Mouse (Mus musculus) heart, embryonic 11.5 days (tissue): ENCODE results near the gene Rab3c. TPM values are rescaled to one million over a fixed set of nuclear protein-coding genes. Genes with fewer than 3 reads are reported as not detected.
A peak's percentile ranks its signal among the peaks of the same experiment; 100 is the strongest.

Experiments
- ATAC-seq: fragments of 200-750 bp; cut with Nextera tagmentation; replicated peaks from 2 replicates; pipeline ENCODE4 v1.8.0; 2017; ENCODE audit warnings: moderate library complexity; ENCODE audit not compliant: insufficient number of reproducible peaks, low FRiP score, low TSS enrichment
- H3K27ac ChIP-seq: fragments of 300-500 bp; sonication (generic); 2 replicates; pipeline ENCODE4 v1.5.1; 2014; ENCODE audit warnings: mild to moderate bottlenecking, low read depth, low read length
- H3K27me3 ChIP-seq: fragments of 300-500 bp; sonication (generic); 2 replicates; pipeline ENCODE4 v1.6.1; 2014; ENCODE audit warnings: mild to moderate bottlenecking, low read length, mixed read lengths; ENCODE audit not compliant: control insufficient read depth, insufficient read depth
- H3K36me3 ChIP-seq: fragments of 300-500 bp; sonication (generic); 2 replicates; pipeline ENCODE4 v1.6.1; 2014; ENCODE audit warnings: mild to moderate bottlenecking, low read length, moderate library complexity, mixed read lengths; ENCODE audit not compliant: control insufficient read depth, insufficient read depth
- H3K4me1 ChIP-seq: fragments of 300-500 bp; sonication (generic); 2 replicates; pipeline ENCODE4 v1.6.1; 2014; ENCODE audit warnings: low read length; ENCODE audit not compliant: control insufficient read depth, insufficient read depth
- H3K4me2 ChIP-seq: fragments of 300-500 bp; sonication (generic); 2 replicates; pipeline ENCODE4 v1.6.1; 2014; ENCODE audit warnings: mild to moderate bottlenecking, moderate library complexity
- H3K4me3 ChIP-seq: fragments of 300-500 bp; sonication (generic); 2 replicates; pipeline ENCODE4 v1.5.1; 2014; ENCODE audit warnings: low read depth, low read length
- H3K9ac ChIP-seq: fragments of 300-500 bp; sonication (generic); 2 replicates; pipeline ENCODE4 v1.6.1; 2014; ENCODE audit warnings: mild to moderate bottlenecking, low read depth, low read length, moderate library complexity
- H3K9me3 ChIP-seq: fragments of 300-500 bp; sonication (generic); replicated peaks from 2 replicates; pipeline ENCODE4 v1.6.1; 2016; ENCODE audit warnings: low read length; ENCODE audit not compliant: control insufficient read depth
- WGBS: fragments of 180-500 bp; shearing (Covaris S2); extraction: QIAGEN DNeasy Blood & Tissue Kit; methylation state at CpG from one replicate; pipeline ENCODE4 v1.1.7; 2014; ENCODE audit not compliant: insufficient replicate concordance; 5-methylcytosine and 5-hydroxymethylcytosine counted together
- polyA plus RNA-seq: library from polyadenylated mRNA; unstranded; fragments of >200 nt; fragmentation: Nextera tagmentation; extraction: Ambion mirVana; gene quantifications from 2 replicates; pipeline ENCODE4 v1.2.1, GENCODE M21; 2014

Gene Rab3c
- polyA plus RNA-seq: 0.23 and 0.24 TPM in 2 replicates

GRCm38 (mm10) chr13:110280563-110281144 lies at the start of gene Rab3c:
Gene Rab3c, minus strand, starts transcription at chr13:110280996.
- WGBS: 3% methylated on average over 20 of the region's 20 CpGs
- H3K9ac ChIP-seq: no peak within 1 kb of the TSS
- no peak for ATAC-seq

GRCm38 (mm10) chr13:110318746-110319145 lies 38.0 kb upstream of the Rab3c start:
- ATAC-seq: no peak
- 50% methylated on average over 4 of the region's 4 CpGs for WGBS
- Histone ChIP-seq H3K4me2 (no peak overlapping the region), H3K27me3 (no peaks in the 10 kb centered on the region), H3K27ac (no peak overlapping the region), H3K4me3 (no peak overlapping the region), H3K4me1 (no peaks in the 10 kb centered on the region), H3K9me3 (no peaks in the 10 kb centered on the region), H3K36me3 (no peaks in the 10 kb centered on the region), H3K9ac (no peak overlapping the region)

More at GRCm38 (mm10) chr13:110280563-110281144, at the start of gene Rab3c:
- H3K36me3 ChIP-seq: no peaks in the 10 kb centered on the region
- no peaks in the 10 kb centered on the region for H3K9me3 ChIP-seq
- H3K4me2 ChIP-seq: peak within 1 kb of the TSS; percentile 67
- H3K4me3 ChIP-seq: peak within 1 kb of the TSS; percentile 35
- H3K27me3 ChIP-seq: no peaks in the 10 kb centered on the region; the same call in 1 of the 2 replicates
- H3K4me1 ChIP-seq: 0 out of 2 replicates have a peak, but pooled peaks cover 3% of the 10 kb centered on the region
- no peak within 1 kb of the TSS for H3K27ac ChIP-seq

- no peak for ATAC-seq
- H3K4me2 ChIP-seq: no peak overlapping the region
- no peak overlapping the region for H3K9ac ChIP-seq
- H3K9me3 ChIP-seq: no peaks in the 10 kb centered on the region
- no peak overlapping the region for H3K4me3 ChIP-seq
- WGBS: 80% methylated on average over 5 of the region's 5 CpGs
- H3K27ac ChIP-seq: no peak overlapping the region
- H3K4me1 ChIP-seq: no peaks in the 10 kb centered on the region
- H3K36me3 ChIP-seq: no peaks in the 10 kb centered on the region
- H3K27me3 ChIP-seq: no peaks in the 10 kb centered on the region
Measured at GRCm38 (mm10) chr13:110307188-110307587, 26.4 kb upstream of the Rab3c start.

- H3K4me3 ChIP-seq: no peak overlapping the region
- no peak for ATAC-seq
- H3K9me3 ChIP-seq: no peaks in the 10 kb centered on the region
- no peak overlapping the region for H3K4me2 ChIP-seq
- H3K27ac ChIP-seq: no peak overlapping the region
- no peaks in the 10 kb centered on the region for H3K36me3 ChIP-seq
- H3K27me3 ChIP-seq: no peaks in the 10 kb centered on the region
- no peaks in the 10 kb centered on the region for H3K4me1 ChIP-seq
- H3K9ac ChIP-seq: no peak overlapping the region
- whole genome bisulfite sequencing: 33% methylated on average over 4 of the region's 4 CpGs
Measured at GRCm38 (mm10) chr13:110297112-110297511, 16.3 kb upstream of the Rab3c start.

- Histone ChIP-seq H3K27ac (no peak overlapping the region), H3K4me3 (no peak overlapping the region), H3K4me1 (no peaks in the 10 kb centered on the region), H3K36me3 (no peaks in the 10 kb centered on the region), H3K4me2 (no peak overlapping the region), H3K27me3 (no peaks in the 10 kb centered on the region), H3K9me3 (no peaks in the 10 kb centered on the region), H3K9ac (no peak overlapping the region)
- 72% methylated on average over 3 of the region's 3 CpGs for WGBS
- ATAC-seq: no peak
Measured at GRCm38 (mm10) chr13:110288499-110288898, 7.7 kb upstream of the Rab3c start.

- Histone ChIP-seq H3K4me1 (0 out of 2 replicates have a peak, but pooled peaks cover 3% of the 10 kb centered on the region), H3K4me2 (no peak overlapping the region), H3K27ac (no peak overlapping the region), H3K4me3 (no peak overlapping the region), H3K36me3 (no peaks in the 10 kb centered on the region), H3K9me3 (no peaks in the 10 kb centered on the region), H3K27me3 (no peaks in the 10 kb centered on the region; the same call in 1 of the 2 replicates), H3K9ac (no peak overlapping the region)
- WGBS: 70% methylated on average over 4 of the region's 4 CpGs
- no peak for ATAC-seq
Measured at GRCm38 (mm10) chr13:110283781-110284180, 3.0 kb upstream of the Rab3c start.

GRCm38 (mm10) chr13:110280028-110280562 lies 701 bp downstream of the Rab3c start:
- Histone ChIP-seq H3K4me2 (peak overlapping the region; percentile 67), H3K4me3 (peak overlapping the region; percentile 35), H3K27me3 (no peaks in the 10 kb centered on the region; the same call in 1 of the 2 replicates), H3K4me1 (0 out of 2 replicates have a peak, but pooled peaks cover 3% of the 10 kb centered on the region), H3K36me3 (no peaks in the 10 kb centered on the region), H3K9me3 (no peaks in the 10 kb centered on the region), H3K27ac (no peak overlapping the region), H3K9ac (no peak overlapping the region)
- peak; percentile 91 for ATAC-seq
- under 1% methylated on average over 24 of the region's 24 CpGs for WGBS

- Histone ChIP-seq H3K9me3 (no peaks in the 10 kb centered on the region), H3K4me1 (0 out of 2 replicates have a peak, but pooled peaks cover 3% of the 10 kb centered on the region), H3K27ac (no peak overlapping the region), H3K36me3 (no peaks in the 10 kb centered on the region), H3K4me3 (no peak overlapping the region), H3K4me2 (no peak overlapping the region; the same call in 1 of the 2 replicates), H3K27me3 (no peaks in the 10 kb centered on the region; the same call in 1 of the 2 replicates), H3K9ac (no peak overlapping the region)
- WGBS: 49% methylated on average over 9 of the region's 9 CpGs
- no peak for ATAC-seq
Measured at GRCm38 (mm10) chr13:110278976-110279736, 1.6 kb downstream of the Rab3c start.
